Mouse (Mus musculus) frontal cortex, postnatal 14 days (tissue): ENCODE results near the gene Ocln.
"Not testable (repeated sequence)": the region's sequence is repeated elsewhere in the genome, so short reads cannot be mapped to it uniquely, and the experiment has no call there.

ENCODE experiments used
- DNase-seq, 2 experiments: peaks; one replicate each; pipeline ENCODE4 v3.0.0; 2022; ENCODE audit warnings: low spot score in 2 of 2

The Ocln gene

GRCm38 (mm10) chr13:100543011-100543767 is 9.3 kb downstream of the Ocln start:
- no peak for DNase-seq

- DNase-seq, result no peak
Measured at GRCm38 (mm10) chr13:100536149-100536548, 16.4 kb downstream of the Ocln start.

GRCm38 (mm10) chr13:100532788-100533365 is 19.6 kb downstream of the Ocln start:
- DNase-seq, result no peak

- DNase-seq, result no peak
Measured at GRCm38 (mm10) chr13:100526649-100527038, 25.9 kb downstream of the Ocln start.

- DNase-seq, result no peak
Measured at GRCm38 (mm10) chr13:100525935-100526648, 26.4 kb downstream of the Ocln start.

GRCm38 (mm10) chr13:100524896-100525295 is 27.6 kb downstream of the Ocln start:
- DNase-seq, result no peak

- DNase-seq, result no peak
Measured at GRCm38 (mm10) chr13:100523698-100524097, 28.8 kb downstream of the Ocln start.

GRCm38 (mm10) chr13:100521724-100522591 is 30.6 kb downstream of the Ocln start:
- DNase-seq, result no peak

- no peak for DNase-seq
Measured at GRCm38 (mm10) chr13:100519162-100519561, 33.4 kb downstream of the Ocln start.

GRCm38 (mm10) chr13:100518191-100518590 is 34.3 kb downstream of the Ocln start:
- no peak for DNase-seq

GRCm38 (mm10) chr13:100517652-100518153 is 34.8 kb downstream of the Ocln start:
- DNase-seq, result no peak

- DNase-seq, result no peak
Measured at GRCm38 (mm10) chr13:100516213-100517105, 36.1 kb downstream of the Ocln start.

- DNase-seq, result no peak
Measured at GRCm38 (mm10) chr13:100512792-100513191, 39.7 kb downstream of the Ocln start.

GRCm38 (mm10) chr13:100511860-100512364 is 40.6 kb downstream of the Ocln start:
- DNase-seq, result no peak

GRCm38 (mm10) chr13:100511146-100511859 is 41.2 kb downstream of the Ocln start:
- DNase-seq, result no peak

GRCm38 (mm10) chr13:100499625-100500024 is 52.9 kb downstream of the Ocln start:
- not testable (repeated sequence) for DNase-seq

- no peak for DNase-seq
Measured at GRCm38 (mm10) chr13:100495337-100495736, 57.2 kb downstream of the Ocln start.

- not testable (repeated sequence) for DNase-seq
Measured at GRCm38 (mm10) chr13:100494370-100494769, 58.1 kb downstream of the Ocln start.

GRCm38 (mm10) chr13:100493313-100493712 is 59.2 kb downstream of the Ocln start:
- no peak for DNase-seq
